Mouse (Mus musculus): Measurements from ENCODE around the gene Stra6.

Gene Stra6

DNA sequence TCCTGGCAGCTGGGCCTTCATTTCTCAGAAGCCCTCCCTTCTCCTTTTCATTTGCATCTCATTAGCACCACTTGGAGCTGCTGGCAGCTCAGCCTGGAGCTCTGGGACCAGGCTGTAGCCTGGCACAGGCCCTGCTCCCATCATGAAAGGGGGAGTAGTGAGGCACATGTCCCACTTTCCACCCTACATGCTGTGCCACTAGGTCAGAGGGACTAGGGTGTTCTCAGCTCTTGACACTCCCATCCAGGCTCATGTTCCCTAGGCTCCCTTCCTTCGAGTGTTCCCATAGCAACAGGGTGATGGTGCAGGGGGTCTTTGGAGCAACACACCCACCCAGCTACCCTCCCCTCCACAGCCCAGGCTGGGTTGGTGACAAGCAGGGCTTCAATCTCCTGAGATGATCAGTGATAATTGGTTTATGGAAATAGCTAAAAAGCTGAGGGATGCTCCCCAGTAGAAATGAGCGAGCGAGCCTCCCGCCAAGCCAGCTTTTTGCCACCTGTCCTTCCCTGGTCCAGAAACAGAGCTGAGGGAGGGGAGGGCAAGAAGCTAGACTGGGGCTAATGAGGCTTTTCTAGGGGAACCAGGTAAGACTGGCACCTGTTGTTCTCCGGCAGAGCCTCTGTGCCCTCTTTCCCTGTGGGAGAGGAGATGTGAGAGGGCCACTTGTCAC lies 33.2 kb downstream of the Stra6 start:
- DNase-seq = no peak

DNA sequence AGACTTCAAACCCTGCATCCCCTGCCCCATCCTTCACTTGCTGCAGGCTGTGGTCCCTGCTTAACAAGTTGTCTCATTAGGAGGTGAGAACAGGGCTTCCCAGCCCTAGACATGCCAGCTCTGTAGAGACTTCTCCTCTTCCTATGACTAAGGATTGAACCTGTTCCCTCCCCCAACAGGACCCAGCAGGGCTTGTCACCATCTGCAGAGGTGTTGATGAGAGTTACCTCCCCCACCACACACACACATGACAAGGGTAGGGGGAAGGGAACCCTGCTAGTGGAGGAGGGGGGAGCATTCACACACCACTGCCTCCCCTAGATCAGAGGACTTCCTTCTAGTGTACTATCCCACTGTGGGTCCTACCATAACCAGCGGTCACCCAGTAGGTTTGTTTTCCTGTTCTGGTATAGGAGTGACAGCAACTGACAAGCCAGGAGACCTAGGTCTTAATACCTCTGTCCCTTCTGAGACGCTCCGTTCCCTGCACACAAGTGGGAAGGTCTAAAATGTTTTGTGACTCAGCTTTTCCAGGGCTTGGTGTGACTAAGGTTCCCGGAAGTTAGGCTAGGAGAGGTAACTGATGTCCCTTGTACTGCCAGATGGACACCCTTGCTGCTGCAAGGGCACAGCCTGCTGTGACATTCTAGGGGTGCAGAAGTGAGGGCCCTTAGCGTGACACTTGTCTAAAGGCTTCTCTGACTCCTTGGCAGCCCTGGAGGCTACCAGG lies 36.4 kb downstream of the Stra6 start:
- DNase-seq = no peak

DNA sequence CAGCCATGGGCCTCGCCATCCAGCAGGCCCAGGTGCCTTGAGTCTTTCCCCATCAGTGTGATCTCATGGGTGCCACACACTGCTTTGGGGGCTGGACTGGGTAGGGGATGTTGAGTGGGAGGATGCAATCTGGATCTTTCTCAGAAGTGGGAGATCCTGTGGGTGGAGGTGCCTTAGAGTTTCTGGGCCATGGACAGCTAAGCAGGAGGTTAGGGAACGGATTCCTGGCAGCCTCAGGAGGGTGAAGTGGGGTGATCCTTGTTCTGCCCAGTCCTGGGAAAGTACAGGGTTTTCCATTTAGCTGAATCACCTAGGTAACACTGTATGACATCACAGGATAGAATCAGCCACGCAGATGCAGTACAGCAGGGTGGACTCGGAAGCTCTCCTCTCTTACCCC lies 38.4 kb downstream of the Stra6 start:
- no peak for DNase-seq

DNA sequence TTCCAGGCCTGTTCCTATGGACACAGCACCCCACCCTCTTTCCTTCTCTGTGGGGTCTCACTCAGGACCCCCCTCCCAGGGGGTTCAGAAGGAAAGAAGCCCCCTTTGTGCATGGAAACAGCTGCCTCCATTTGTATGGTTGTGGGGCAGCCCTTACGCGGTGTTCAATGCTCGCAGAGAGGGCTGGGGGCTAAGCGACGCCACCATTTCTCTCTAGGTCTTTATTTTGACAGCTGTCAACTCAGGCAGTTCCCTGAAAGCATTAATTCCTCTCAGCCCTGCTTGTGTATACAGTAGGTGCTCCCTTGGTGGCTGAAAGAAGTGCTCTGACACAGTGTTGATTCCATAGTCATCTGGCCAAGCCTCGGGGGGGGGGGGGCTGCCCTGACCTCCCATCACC lies 40.1 kb downstream of the Stra6 start:
- no peak for DNase-seq

DNA sequence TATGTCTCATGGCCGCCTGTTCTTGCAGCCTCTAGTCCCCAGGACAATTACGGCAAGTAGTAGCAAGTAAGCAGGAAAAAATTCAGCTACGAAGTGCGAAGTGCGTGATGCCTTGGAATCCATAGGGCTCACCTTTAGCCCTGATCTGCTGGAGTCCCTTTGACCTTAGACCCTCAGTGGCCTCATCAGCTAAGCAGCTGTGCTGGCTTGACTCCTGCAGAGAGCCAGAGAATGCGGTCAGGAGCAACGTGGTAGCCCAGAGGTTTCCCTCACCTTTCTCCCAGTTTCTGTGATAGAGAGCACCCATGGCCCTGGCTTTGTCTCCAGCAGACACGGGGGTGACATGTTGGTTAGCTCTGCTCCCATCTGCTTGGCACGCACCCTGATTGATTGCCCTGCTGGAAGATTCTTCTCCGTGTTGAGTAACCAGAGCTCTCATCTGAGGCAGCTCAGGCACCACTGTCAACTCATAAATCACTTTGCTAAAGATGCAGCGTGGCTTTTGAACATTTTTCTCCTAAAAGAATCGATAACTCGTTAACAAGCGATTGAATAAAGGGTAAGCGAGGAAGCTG lies 42.1 kb downstream of the Stra6 start:
- no peak for DNase-seq

DNA sequence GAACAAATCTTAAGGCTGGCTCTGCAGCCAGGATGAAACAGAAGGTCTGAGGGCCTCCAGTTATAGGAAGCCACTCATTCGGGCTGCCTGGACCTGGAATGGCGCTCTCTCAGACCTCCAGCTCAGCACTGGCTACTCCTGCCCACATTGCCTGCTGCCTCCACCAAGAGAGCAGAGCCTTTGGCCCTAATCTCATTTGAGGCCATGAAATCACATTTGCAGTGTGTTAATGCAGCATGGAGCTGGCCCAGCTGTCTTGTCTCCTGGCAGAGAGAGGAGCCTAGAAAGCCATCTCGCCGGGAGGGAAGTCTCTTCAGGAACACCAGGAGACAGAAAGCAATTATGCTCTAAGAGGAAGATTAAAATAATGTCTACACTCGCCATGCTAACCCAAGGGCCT lies 43.9 kb downstream of the Stra6 start:
- DNase-seq = no peak

DNA sequence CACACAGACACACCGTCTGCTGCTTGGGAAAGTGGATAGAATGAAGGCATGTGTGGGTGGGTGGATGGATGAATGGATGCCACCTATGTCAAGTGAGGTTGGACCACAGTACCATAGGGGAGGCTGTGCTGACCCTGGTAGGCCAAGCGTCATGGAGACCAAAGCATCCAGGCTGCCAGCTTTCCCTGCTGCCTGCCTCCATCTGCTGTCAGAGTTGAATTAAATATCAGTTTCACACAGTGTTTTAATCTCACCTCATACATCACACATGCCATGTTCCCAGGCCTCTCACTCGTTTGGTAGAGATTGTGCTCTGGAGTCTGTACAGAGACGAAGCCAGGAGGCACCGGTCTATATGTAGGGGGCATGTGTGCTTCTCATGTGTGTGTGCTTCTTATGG lies 47.2 kb downstream of the Stra6 start:
- DNase-seq = no peak

DNA sequence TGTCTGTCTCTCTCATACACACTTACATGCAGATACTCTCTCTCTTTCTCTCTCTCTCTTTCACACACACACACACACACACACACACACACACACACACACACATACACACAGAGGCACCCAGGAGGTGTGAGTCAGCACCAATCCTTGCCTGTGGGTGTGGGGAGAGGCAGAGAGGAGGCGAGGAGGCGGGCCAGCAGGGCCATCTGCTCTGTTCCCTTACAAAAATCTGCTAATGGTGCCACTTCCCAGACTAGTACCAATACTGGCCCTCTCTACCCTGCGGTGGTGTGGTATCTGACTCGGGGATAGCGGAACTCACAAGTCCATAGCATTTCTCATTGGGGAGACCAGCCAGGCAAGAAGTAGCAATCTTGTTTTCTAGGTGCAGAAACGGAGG lies 47.8 kb downstream of the Stra6 start:
- DNase-seq = no peak

DNA sequence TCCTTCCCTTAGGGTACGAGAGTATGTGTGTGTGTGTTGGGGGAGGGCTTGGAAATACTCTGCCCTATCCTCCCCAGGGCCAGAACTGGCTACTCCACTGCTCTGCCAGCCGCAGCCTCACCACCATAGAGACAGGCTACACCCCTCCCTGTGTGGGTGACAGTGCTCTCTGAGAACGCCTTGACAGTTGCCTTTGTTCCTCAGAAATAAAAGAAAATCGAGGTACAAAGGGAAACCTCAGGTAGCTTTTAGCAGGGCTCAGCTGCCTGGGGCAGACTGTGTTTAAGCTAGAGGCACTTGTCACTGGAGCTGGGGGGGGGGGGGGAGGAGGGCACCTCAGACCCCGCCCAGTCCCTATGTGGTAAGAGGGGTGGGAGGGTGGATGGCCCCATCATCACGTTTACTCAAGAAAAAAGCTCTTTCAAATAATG lies 48.7 kb downstream of the Stra6 start:
- DNase-seq = no peak

DNA sequence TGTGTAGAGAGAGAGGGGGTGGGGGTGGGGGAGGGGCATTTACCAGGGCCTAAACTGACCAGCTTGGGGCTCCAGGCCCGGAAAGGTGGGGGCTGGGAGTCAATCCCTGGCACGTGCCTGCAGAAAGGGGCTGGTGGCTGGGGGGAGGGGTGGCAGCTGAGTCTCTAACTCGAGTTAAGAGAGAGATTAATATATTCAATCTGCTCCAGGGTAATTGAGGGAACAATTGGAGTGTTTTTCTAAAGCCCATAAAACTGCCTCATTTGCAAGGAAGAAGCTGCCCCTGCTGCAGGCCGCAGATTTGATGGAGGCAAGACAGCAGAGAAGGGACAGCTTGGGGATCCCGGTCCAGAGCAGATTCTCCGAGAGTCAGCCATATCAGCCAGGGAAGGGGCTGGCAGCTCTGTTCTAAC lies 49.3 kb downstream of the Stra6 start:
- no peak for DNase-seq

DNA sequence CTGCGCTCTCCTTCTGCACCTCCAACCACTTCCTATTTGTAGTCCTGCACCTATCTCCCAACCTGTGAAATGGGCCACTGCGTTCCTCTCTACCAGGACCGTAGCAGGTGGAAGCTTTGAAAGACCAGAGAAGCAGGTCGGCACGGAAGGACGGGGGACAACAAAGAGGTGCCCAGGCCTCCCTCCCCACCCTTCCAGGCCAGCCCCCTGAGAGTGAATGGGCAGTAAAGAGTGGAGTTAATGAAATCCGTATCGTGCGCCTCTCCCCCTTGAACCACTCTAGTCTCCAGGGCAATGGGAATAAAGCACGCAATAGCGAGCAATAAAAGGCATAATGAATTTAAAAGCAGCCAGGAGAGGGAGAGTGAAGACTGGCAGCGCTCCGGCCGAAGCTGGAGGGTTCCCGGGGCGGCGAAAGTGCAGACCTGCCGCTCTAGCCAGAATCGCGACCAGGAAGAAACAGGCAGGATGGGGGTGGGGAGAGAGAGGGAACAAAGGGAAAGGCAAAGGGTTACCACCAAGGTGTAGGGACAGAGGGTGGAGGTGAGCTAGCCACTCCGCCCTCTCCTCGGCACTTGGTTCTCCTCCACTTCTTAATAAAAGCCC lies 49.8 kb downstream of the Stra6 start:
- DNase-seq = no peak

DNA sequence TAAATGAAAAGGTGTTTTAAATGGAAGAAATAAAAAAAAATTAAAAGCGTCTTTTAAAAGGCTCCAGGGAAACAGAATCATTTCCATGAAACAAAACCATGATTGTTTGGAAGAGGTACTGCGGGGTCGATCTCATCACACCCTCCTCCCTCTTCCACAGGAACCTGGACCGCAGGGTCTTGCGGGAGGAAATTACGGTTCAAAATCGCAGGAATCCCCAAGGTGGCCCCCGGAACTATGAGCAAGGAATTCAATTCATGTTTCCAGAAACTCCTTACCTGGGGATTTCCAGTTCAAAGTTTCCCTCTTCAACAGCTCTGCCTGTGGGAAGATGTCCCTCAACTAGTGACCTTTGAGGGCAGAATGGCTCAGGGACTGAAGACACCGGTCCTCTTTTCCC lies 50.4 kb downstream of the Stra6 start:
- DNase-seq = no peak

DNA sequence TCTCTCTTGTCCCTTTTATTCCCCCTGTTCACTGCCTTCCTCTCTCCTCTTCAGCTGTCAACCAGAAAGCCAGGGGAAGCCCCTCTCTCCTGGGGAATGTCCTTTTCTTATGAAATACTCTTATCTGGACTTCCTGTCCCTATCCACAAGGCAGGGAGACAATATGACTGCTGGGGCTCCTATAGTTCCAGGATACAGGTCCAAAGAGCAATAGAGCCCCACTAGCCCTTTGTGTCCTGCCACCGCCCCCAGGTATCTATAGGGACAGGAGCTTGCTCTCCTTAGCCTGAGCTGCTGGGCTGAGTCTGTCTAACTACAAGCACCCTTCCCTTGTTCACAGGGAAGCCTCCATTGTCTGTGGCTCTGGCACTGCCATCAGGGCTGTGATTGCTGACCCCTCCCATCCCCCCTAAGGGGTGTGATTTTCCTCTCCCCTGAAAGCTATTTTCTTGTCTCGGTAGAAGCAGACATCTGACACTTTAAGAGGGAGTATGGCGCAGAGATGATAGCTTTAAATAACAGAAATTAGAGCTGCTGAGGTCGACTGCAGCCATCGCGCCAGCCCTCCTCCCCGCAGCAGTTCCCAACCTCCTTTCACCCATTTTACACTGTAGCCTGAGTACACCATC lies 51.8 kb downstream of the Stra6 start:
- no peak for DNase-seq

DNA sequence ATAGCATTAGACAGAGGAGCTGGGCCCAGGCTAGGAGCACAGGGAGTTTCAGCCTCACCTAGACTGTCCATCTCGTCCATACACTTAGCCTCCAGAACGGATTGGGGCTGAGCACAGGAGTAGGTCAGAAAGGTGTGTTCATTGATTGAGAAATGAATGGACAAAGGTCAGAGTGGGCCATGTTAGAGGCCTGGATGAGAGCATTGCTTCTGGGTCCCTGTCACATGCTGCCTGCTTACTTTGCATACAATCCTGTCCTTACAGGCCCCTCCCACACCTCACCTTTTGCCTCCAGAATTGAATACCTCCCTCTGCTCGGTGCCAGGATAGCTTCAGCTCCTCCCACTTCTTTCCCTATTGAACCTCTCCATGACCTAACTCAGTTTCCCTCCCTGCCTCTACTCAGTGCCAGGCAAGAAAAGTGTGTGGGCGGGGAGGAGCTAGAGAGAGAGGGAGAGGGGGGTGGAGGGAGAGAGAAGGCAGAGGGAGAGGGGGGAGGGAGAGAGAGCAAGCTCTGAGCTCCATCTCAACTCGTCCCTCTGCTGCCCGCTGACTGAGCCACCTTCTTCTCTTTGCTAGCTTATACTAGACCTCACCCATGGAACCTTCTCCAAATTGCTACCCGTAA lies 52.5 kb downstream of the Stra6 start:
- DNase-seq = no peak

DNA sequence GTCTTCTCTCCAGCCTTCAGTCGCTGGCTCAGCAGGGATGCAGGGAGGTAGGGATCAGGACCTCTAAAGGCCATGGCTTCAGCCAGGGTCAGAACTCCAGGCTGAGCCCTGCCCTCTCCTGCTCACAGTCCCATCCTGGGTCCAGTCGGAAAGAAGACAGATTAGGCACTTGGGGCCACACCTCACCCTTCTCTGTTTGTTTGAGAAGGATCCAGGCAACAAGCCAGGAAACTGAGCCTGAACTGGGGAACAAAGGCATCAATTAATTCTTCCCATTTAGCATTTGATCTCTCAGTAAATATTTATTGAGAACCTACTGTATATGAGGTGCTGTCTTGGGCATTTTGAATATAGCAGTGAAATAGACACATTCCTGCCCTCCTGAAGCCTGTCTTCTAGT lies 55.1 kb downstream of the Stra6 start, which contains the start of gene Ccdc33:
Gene Ccdc33, minus strand, starts transcription at position 153 of the 400 bp plus-strand sequence.
- no peak for DNase-seq

DNA sequence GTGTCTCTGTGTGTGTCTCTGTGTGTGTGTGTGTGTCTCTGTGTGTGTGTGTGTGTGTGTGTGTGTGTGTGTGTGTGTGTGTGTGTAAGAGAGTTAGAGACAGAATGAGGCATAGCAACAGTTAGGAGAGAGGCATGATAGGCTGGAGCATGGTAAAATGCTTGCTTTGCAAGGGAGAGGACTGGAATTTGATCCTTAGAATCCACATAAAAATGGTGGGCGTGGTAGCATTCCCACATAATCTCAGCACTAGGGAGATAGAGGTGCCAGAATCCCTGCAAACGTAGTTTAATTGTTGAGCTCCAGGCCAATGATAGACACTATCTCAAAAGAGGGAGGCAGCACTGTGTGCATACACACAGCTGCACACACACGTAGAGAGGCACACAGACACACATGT lies 61.5 kb downstream of the Stra6 start:
- no peak for DNase-seq

DNA sequence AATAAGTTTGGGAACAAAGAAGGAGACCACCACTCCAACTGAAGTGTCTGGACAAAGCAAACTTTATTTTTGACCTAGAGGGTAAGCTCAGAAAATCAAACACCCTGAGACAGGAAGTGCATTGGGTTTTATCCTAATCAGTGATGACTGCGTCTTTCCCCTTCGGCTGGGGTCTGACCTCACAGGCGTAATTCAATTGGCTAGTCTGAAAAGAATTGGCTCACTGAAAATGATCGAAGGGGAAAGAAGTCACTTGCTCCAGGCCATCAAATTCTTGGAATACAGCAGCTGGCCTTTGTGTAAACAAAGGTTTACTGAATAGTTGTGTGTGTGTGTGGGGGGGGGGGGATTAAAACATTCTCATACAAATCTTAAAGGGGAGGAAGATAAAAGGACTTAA lies 62.2 kb downstream of the Stra6 start:
- no peak for DNase-seq

DNA sequence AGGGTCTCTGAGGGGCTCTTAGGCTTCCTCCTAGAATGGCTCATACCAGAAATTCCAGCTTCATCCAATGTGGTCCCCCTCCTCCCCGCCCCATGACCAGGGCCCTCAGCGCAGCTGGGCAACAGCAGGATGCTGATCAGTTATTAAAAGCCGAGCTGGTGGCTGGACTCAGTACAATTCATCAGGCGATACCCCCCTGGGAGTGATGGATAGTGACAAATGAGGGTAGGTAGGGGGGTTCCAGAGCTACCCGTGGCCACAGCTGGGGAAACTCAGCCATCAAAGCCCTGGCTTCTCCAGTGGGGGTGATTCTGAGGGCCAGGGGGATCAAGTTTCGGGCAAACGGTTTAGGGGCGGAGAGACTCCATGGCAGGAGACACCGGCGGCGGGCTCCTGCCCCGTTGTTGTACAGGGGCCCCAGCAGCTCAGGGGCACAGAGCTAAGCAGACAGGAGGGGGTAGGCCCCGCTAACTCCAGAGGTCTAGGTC lies 65.4 kb downstream of the Stra6 start:
- DNase-seq = no peak

DNA sequence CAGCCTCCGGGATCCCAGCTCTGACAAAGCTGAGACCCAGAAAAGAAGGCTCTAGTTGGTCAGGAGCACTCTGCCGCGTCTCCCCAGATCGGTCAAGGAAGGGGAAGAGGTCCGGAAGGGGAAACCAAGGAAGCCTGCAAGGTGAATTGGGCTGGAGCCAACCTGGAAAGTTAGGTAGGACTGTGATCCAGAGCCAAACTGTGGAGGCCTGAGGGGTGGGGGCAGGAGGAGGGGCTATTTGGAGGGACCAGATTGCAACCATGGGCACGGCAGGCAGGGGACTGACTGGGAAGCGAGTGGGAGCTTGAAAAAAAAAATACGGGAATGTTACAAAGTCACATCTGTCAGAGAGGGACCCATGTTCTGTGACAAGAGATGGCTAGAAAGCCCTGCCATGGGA lies 65.9 kb downstream of the Stra6 start:
- no peak for DNase-seq

DNA sequence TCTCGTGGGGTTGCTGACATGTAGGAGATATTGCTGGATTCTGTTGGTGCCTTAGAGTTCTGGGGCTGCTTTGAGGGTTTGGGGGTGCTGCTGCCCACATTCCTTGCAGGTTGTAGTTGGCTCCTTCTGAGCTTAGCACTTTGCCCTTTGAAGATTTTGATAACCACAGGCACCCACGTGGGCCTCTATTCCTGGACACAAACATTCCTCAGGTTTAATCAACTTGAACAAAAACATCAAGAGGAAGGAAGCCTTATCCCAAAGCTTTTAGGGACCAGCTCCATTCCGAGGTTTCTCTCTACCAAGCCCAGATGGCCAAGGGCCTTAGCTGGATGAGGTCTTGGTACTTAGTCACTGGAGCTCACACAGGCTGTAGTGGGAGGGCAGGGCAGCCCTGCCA lies 67.3 kb downstream of the Stra6 start:
- DNase-seq = no peak

DNA sequence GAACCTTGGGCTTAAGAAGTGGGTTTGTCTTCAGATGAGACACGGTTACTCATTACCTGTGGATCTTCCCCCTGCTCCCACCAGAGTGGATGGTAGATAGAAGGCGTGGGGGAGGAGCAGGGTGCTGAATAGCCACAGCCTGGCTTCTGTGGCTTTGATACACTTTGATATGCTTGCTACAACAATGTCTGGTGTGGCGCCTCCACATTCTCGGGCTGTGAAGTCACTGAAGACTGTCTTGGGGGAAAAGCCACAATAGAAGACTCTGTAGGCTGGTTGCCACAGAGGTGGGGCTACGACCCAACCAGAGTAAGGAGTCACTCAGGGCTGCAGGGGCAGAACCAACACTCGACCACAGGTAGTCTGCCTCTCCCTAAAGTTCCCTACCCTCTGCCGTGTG lies 68.1 kb downstream of the Stra6 start:
- no peak for DNase-seq

All from spleen, adult 18-20 months (tissue).